Mouse (Mus musculus): Measurements from ENCODE around the gene Cxcl15. TPM values are rescaled to one million over a fixed set of nuclear protein-coding genes. Genes with fewer than 3 reads are reported as not detected.

Cxcl15 gene
- not detected in 2 replicates for polyA plus RNA-seq (2012; ENCODE audit: insufficient read depth, insufficient read length, low replicate concordance, missing spikeins)

DNA sequence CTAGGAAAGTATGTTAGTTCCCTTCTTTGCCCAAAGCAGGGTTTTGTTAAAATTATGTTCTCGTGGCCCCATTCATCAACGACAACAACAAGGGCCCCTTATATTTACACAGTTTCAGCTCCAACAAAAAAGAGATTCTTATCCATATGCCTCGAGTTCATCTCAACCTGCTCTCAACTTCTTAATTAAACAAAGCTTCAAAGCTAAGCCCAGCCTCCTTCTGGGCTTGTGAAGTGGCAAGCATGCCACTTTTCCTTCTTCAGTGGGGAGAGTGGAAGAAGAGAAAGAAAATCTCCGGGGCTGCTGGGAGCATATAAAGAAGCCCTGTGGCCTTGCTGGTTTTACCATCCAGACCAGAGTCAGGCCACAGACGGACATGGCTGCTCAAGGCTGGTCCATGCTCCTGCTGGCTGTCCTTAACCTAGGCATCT, at the start of gene Cxcl15:
Gene Cxcl15, plus strand, starts transcription at position 340 of the 431 bp plus-strand sequence.
- Histone ChIP-seq H3K4me3 (ENCODE audit: insufficient read depth, low read depth, low read length) (no peak within 1 kb of the TSS), H3K27ac (ENCODE audit: insufficient read depth, low read depth, low read length) (no peak within 1 kb of the TSS), H3K4me1 (ENCODE audit: control insufficient read depth, insufficient read depth, low read length) (no peaks in the 10 kb centered on the region)
- no peak for TF ChIP-seq CTCF (IDR thresholded peaks at IDR 0.05; ENCODE audit: insufficient read depth, low read depth, low read length)
- TF ChIP-seq POLR2A (IDR thresholded peaks at IDR 0.05; ENCODE audit: insufficient read depth, low read depth, low read length): no peak
- 63% methylated on average over 5 of the region's 5 CpGs for WGBS

DNA sequence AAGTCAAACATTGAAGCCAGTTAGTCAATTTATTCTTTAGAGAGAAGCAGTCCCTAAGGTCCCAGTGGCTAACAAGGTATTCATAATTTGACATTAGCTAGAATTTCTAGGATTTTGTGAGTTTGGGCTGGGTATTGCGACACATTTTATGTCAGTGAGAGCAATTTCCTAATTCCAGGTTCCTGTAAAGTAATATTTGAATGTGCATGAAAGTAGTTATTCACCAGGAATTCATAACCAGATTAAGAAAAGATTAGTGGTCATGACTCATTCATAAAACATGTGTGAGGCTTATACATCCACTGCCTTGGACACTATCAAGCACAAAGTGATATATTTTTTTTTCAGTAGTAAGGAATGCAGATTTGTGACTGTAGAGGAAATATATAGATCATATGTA, 40.4 kb upstream of the Cxcl15 start:
- WGBS: 97% methylated on average over 1 of the region's 1 CpGs
- Histone ChIP-seq H3K27ac (ENCODE audit: insufficient read depth, low read depth, low read length) (no peak overlapping the region), H3K4me1 (ENCODE audit: control insufficient read depth, insufficient read depth, low read length) (peaks cover 4% of the 10 kb centered on the region), H3K4me3 (ENCODE audit: insufficient read depth, low read depth, low read length) (no peak overlapping the region)
- no peak for TF ChIP-seq POLR2A (IDR thresholded peaks at IDR 0.05; ENCODE audit: insufficient read depth, low read depth, low read length)
- no peak for TF ChIP-seq CTCF (IDR thresholded peaks at IDR 0.05; ENCODE audit: insufficient read depth, low read depth, low read length)

DNA sequence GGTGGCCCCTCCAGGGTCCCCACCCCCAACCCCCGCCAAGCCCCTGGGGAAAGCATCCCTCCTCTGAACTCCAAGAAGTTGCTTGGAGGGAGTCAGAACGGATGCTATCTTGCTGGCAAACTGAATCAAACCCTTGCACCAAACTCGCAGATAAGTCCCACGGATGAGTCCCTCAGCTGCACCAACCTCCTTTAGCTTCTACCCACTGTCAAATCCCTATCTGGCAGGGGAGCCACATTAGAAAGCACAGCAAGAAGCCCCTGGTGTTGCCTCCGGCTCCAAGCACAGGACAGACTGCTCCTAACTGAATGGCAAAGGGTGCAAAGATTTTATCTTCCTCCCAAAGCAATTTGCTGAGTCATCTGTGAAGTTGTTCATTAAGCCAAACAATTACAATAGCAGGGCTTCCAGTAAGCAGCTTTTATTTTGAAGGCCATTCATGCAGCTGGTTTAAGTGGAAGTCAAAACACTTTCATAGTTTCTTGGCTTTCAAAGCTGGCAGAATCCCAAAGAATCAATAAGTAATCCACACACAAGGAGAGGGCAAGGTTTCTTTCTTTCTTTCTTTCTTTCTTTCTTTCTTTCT, 36.2 kb upstream of the Cxcl15 start:
- no peak overlapping the region for H3K4me3 ChIP-seq (ENCODE audit: insufficient read depth, low read depth, low read length)
- no peak overlapping the region for H3K27ac ChIP-seq (ENCODE audit: insufficient read depth, low read depth, low read length)
- WGBS: 31% methylated on average over 5 of the region's 5 CpGs
- H3K4me1 ChIP-seq (ENCODE audit: control insufficient read depth, insufficient read depth, low read length): peaks cover 13% of the 10 kb centered on the region
- no peak for TF ChIP-seq POLR2A (IDR thresholded peaks at IDR 0.05; ENCODE audit: insufficient read depth, low read depth, low read length)
- no peak for TF ChIP-seq CTCF (IDR thresholded peaks at IDR 0.05; ENCODE audit: insufficient read depth, low read depth, low read length)

DNA sequence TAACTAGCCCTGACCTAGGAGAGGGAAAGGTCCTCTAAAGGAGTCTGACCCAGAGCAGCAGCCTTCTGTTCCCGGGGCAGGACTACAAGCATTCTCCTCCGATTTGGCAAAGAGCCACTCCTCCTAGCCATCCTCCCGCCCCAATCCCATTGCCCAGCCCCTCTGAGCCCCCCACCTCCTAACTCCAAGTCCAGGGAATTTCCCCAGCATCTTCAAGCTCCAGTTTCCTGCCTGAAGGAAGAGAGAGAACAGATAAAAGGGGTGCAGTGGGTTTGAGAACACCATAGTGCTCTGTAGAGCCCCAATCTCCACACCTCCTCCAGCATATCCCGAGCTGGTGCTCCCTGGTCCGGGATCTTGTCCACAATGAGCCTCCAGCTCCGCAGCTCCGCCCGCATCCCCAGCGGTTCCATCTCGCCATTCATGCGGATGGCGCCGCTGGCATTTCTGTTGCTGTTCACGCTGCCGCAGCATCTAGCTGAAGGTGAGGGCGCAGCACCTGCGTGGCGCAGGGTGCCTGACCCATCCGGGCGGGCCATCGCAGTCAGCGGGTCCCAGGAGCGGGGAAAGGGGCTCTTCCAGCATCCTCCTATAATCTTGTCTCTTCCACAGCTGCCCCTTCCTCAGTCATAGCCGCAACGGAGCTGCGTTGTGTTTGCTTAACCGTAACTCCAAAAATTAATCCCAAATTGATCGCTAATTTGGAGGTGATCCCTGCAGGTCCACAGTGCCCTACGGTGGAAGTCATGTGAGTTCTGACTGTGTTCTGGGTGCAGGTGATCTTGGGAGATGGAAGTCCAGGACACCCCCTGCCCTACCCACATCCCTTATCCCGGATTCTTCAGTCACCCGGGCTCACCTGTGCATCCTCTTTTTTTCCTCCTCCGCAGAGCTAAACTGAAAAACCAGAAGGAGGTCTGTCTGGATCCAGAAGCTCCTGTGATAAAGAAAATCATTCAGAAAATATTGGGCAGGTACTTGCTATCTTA, 35.0 kb upstream of the Cxcl15 start, which contains the start of gene Cxcl5:
Gene Cxcl5, plus strand, starts transcription at position 284 of the 989 bp plus-strand sequence.
- TF ChIP-seq CTCF (IDR thresholded peaks at IDR 0.05; ENCODE audit: insufficient read depth, low read depth, low read length) (no peak), POLR2A (IDR thresholded peaks at IDR 0.05; ENCODE audit: insufficient read depth, low read depth, low read length) (no peak)
- Histone ChIP-seq H3K4me3 (ENCODE audit: insufficient read depth, low read depth, low read length) (peak within 1 kb of the TSS; percentile 34), H3K27ac (ENCODE audit: insufficient read depth, low read depth, low read length) (no peak within 1 kb of the TSS), H3K4me1 (ENCODE audit: control insufficient read depth, insufficient read depth, low read length) (peaks cover 13% of the 10 kb centered on the region)
- WGBS: 3% methylated on average over 32 of the region's 32 CpGs

DNA sequence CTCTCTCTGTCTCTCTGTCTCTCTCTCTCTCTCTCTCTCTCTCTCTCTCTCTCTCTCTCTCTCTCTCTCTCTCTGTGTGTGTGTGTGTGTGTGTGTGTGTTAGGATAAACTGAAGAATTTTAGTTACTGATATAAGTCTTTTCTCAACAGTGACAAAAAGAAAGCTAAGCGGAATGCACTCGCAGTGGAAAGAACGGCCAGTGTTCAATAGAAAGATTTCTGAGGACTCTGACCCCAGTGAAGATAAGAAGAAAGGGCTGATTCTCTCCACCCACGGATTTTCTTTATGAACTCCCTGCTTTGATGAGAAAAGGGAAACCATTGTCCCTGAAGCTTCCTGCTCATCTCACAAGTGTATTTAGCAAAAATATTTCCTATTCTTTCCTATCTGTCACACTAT, 34.0 kb upstream of the Cxcl15 start:
- peaks cover 13% of the 10 kb centered on the region for H3K4me1 ChIP-seq (ENCODE audit: control insufficient read depth, insufficient read depth, low read length)

DNA sequence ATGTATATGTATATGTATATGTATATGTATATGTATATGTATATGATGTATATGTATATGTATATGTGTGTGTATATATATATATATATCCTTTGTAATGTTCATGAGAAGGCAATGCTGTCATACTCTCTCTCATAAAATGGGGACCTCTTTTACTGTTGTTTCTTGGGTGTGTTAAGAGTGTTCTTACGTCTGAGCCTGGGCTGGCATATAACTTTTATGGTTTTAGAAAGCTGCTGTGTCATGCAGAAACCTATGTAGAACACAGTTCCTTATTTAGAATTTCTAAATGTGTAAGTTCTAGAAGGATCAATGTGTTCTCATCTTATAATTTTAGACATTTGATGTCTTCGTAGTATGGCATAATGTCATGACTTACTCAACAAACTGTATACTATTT, 33.5 kb upstream of the Cxcl15 start:
- TF ChIP-seq CTCF (IDR thresholded peaks at IDR 0.05; ENCODE audit: insufficient read depth, low read depth, low read length) (no peak), POLR2A (IDR thresholded peaks at IDR 0.05; ENCODE audit: insufficient read depth, low read depth, low read length) (no peak)
- H3K4me1 ChIP-seq (ENCODE audit: control insufficient read depth, insufficient read depth, low read length): peaks cover 13% of the 10 kb centered on the region
- 96% methylated on average over 2 of the region's 2 CpGs for WGBS

More for the DNA sequence above, 34.0 kb upstream of the Cxcl15 start:
- no peak overlapping the region for H3K27ac ChIP-seq (ENCODE audit: insufficient read depth, low read depth, low read length)
- 48% methylated on average over 4 of the region's 4 CpGs for WGBS
- TF ChIP-seq POLR2A (IDR thresholded peaks at IDR 0.05; ENCODE audit: insufficient read depth, low read depth, low read length): no peak
- TF ChIP-seq CTCF (IDR thresholded peaks at IDR 0.05; ENCODE audit: insufficient read depth, low read depth, low read length): no peak
- no peak overlapping the region for H3K4me3 ChIP-seq (ENCODE audit: insufficient read depth, low read depth, low read length)

DNA sequence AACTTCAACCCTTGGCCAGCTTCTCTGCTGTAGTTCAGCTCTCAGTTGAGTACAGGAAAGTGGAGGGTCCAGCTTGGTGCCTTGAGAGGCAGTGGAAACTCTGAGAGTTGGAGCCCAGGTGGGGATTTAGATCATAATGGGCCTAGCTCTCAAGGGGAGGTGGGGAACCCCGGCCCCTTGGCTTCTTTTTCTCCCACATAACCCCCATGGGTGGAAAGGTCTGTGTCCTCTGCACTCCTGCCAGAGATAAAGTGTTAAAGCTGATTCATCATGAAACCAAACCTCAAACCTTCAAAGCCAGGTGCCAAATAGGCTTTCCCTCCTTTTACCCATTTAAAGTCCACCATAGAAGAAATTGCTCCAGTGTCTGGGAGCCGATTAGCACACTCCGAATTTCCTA, 32.5 kb upstream of the Cxcl15 start:
- 92% methylated on average over 3 of the region's 3 CpGs for WGBS
- H3K4me3 ChIP-seq (ENCODE audit: insufficient read depth, low read depth, low read length): no peak overlapping the region
- TF ChIP-seq CTCF (IDR thresholded peaks at IDR 0.05; ENCODE audit: insufficient read depth, low read depth, low read length) (no peak), POLR2A (IDR thresholded peaks at IDR 0.05; ENCODE audit: insufficient read depth, low read depth, low read length) (no peak)

More for the DNA sequence above, 33.5 kb upstream of the Cxcl15 start:
- H3K27ac ChIP-seq (ENCODE audit: insufficient read depth, low read depth, low read length): no peak overlapping the region
- no peak overlapping the region for H3K4me3 ChIP-seq (ENCODE audit: insufficient read depth, low read depth, low read length)

DNA sequence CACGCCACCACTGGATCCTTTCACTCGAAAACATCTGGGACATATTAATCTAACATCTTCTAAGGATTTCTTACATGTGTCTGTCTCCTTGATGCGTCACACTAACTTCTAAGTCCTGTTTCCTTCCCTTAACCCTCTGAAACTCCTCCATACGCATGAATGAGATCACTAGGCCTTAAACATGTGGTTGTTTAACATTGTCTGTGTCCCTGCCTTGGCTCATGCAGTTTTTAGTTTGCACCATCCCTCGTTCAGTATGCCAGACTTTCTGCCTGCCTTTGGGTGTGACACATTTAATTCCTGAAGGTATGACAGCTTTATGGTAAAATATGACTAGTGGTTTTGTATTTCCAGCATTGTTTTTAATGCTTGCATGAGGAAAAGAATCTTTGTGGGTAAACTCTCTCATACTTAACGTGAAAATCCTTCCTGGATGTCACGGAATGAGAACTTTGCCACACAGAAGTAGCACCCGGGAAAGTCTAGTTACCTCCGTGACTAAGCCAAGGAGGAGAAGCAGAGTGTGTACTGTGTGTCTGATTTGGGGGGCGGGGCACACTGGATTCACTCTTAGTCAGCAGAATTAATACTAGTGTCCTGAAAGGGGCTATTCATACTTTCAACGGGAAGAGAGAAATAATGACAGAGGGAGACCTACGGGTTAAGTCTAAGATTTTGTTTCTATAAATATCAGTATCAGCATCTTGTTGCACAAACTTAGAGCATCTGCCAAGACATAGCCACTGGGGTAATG, 30.2 kb upstream of the Cxcl15 start:
- Histone ChIP-seq H3K27ac (ENCODE audit: insufficient read depth, low read depth, low read length) (no peak overlapping the region), H3K4me1 (ENCODE audit: control insufficient read depth, insufficient read depth, low read length) (peaks cover 7% of the 10 kb centered on the region), H3K4me3 (ENCODE audit: insufficient read depth, low read depth, low read length) (no peak overlapping the region)
- WGBS: 78% methylated on average over 12 of the region's 12 CpGs
- TF ChIP-seq CTCF (IDR thresholded peaks at IDR 0.05; ENCODE audit: insufficient read depth, low read depth, low read length): no peak
- TF ChIP-seq POLR2A (IDR thresholded peaks at IDR 0.05; ENCODE audit: insufficient read depth, low read depth, low read length): no peak

More for the DNA sequence above, 32.5 kb upstream of the Cxcl15 start:
- Histone ChIP-seq H3K4me1 (ENCODE audit: control insufficient read depth, insufficient read depth, low read length) (peaks cover 13% of the 10 kb centered on the region), H3K27ac (ENCODE audit: insufficient read depth, low read depth, low read length) (no peak overlapping the region)
